Mouse (Mus musculus): ENCODE results near the gene Rabgef1. TPM values are rescaled to one million over a fixed set of nuclear protein-coding genes. Genes with fewer than 3 reads are reported as not detected.
A peak's percentile ranks its signal among the peaks of the same experiment; 100 is the strongest.

The Rabgef1 gene
- polyA plus RNA-seq, 1 experiment from 2014 or later, result 48.7 TPM

- H3K9me3 ChIP-seq (replicated peaks; ENCODE audit: control insufficient read depth, low read length, poor library complexity, severe bottlenecking), result no peaks in the 10 kb centered on the region
- H3K4me1 ChIP-seq (ENCODE audit: control insufficient read depth, insufficient read depth, low read length), result peaks cover 14% of the 10 kb centered on the region
- H3K4me3 ChIP-seq (ENCODE audit: low read depth, low read length), result no peak overlapping the region
- no peak overlapping the region for H3K9ac ChIP-seq (ENCODE audit: low read depth, low read length)
- H3K27ac ChIP-seq (ENCODE audit: low read length), result no peak overlapping the region
- H3K27me3 ChIP-seq (ENCODE audit: control insufficient read depth, insufficient read depth, low read depth, low read length), result no peaks in the 10 kb centered on the region
- no peak overlapping the region for H3K4me2 ChIP-seq (ENCODE audit: low read length)
- WGBS, result 92% methylated on average over 5 of the region's 5 CpGs
- H3K36me3 ChIP-seq (ENCODE audit: control insufficient read depth, insufficient read depth, low read length), result 0 out of 2 replicates have a peak, but pooled peaks cover 3% of the 10 kb centered on the region
- ATAC-seq, result no peak
These were observed 46.7 kb downstream of the Rabgef1 start for GRCm38 (mm10) chr5:130218336-130218735.

- peak overlapping the region; percentile 86 for H3K27ac ChIP-seq (ENCODE audit: low read length)
- ATAC-seq, result no peak
- peak overlapping the region; percentile 82 for H3K4me2 ChIP-seq (ENCODE audit: low read length)
- H3K4me1 ChIP-seq (ENCODE audit: control insufficient read depth, insufficient read depth, low read length), result peaks cover 22% of the 10 kb centered on the region
- no peaks in the 10 kb centered on the region; the same call in 1 of the 2 replicates for H3K36me3 ChIP-seq (ENCODE audit: control insufficient read depth, insufficient read depth, low read length)
- peak overlapping the region; percentile 92 for H3K9ac ChIP-seq (ENCODE audit: low read depth, low read length)
- H3K9me3 ChIP-seq (replicated peaks; ENCODE audit: control insufficient read depth, low read length, poor library complexity, severe bottlenecking), result no peaks in the 10 kb centered on the region
- WGBS, result 43% methylated on average over 2 of the region's 2 CpGs
- H3K4me3 ChIP-seq (ENCODE audit: low read depth, low read length), result peak overlapping the region; percentile 99
- no peaks in the 10 kb centered on the region for H3K27me3 ChIP-seq (ENCODE audit: control insufficient read depth, insufficient read depth, low read depth, low read length)
These were observed 49.7 kb downstream of the Rabgef1 start for GRCm38 (mm10) chr5:130221316-130221715.

DNA sequence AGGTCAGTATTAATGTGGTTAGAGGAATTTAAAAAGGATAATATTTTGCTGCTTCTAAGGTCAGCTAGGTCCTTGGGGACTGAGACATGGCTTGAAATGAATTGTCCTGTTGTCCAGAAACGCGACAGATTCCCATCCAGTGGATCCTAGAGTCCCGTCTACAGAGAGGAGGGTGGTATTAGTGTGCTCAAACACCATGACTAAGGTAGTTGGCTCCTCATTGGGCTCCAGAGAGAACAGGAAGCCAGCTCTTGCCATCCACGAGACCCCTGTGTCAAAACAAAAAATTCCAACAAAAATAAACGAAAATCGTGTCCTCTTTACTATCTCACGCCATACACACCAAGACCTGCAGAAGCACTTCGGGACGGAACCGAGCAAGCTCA, 50.2 kb downstream of the Rabgef1 start:
- Histone ChIP-seq H3K27ac (ENCODE audit: low read length) (peak overlapping the region; percentile 86), H3K9ac (ENCODE audit: low read depth, low read length) (peak overlapping the region; percentile 92), H3K4me2 (ENCODE audit: low read length) (peak overlapping the region; percentile 82), H3K4me1 (ENCODE audit: control insufficient read depth, insufficient read depth, low read length) (peaks cover 22% of the 10 kb centered on the region), H3K27me3 (ENCODE audit: control insufficient read depth, insufficient read depth, low read depth, low read length) (no peaks in the 10 kb centered on the region), H3K36me3 (ENCODE audit: control insufficient read depth, insufficient read depth, low read length) (no peaks in the 10 kb centered on the region; the same call in 1 of the 2 replicates), H3K4me3 (ENCODE audit: low read depth, low read length) (peak overlapping the region; percentile 99), H3K9me3 (replicated peaks; ENCODE audit: control insufficient read depth, low read length, poor library complexity, severe bottlenecking) (no peaks in the 10 kb centered on the region)
- ATAC-seq, result peak; percentile 73
- WGBS, result 1% methylated on average over 10 of the region's 10 CpGs

DNA sequence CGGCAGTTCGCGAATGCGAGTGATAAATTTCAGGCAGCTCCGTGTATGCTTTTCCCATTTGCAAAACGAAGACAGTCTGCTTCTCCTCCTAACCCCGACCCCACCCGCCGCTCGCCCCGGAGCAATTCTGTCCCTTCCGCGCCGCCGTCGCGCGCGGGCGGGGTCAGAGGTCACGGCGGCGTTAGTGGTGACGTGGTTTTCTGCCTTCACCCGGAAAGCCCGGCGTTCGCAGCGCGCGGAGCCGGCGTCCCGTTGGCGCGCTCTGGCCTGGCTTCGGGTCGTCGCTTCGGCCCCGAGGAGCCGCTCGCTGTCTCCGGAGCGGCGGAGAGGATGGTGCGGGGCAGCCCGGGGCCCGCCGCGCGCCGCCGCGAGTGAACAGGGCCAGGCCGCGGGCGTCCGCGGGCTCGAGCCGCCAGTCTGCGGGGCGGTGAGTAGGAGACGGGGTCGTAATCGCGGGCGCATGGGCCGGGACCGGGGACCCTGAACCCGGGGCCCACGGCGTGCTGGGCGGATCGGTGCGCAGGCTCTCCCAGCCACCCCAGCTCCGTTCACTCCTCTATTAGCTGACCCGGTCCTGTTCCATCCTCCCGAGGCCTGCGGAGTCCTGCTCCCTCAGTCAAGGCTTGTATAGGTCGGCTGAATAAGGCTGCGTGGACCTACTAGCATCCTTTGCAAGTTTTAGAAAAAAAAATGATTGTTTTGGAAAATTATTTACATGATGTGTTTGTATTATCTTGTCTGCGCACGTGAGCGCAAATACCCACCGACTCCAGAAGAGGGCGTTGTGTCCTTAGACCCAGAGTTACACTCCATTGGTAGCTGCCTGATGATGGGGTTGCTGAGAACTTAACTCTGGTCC, 50.8 kb downstream of the Rabgef1 start:
- under 1% methylated on average over 72 of the region's 88 CpGs for WGBS

DNA sequence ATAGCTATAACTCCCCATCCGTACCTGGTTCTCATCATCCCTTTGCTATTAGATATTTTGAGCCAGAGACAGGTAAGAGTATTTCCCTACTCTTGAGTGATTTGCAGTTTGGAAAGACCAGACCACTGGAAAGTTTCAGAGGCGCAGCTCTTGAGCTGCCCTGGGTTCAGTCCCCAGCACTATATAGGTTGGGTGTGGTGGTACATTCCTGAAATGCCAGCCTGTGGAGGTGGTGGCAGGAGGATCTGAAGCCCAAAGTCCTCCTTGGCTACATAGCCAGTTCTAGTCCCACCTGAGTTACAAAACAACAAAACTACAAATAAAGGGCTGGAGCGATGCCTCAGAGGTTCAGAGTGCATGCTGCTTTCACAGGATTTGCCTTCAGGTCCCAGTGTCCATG, 55.2 kb downstream of the Rabgef1 start:
- no peak for ATAC-seq
- no peak overlapping the region for H3K4me2 ChIP-seq (ENCODE audit: low read length)
- WGBS, result over 99% methylated on average over 3 of the region's 3 CpGs

More for the DNA sequence above, 50.8 kb downstream of the Rabgef1 start:
- H3K9ac ChIP-seq (ENCODE audit: low read depth, low read length), result peak overlapping the region; percentile 92
- no peaks in the 10 kb centered on the region for H3K9me3 ChIP-seq (replicated peaks; ENCODE audit: control insufficient read depth, low read length, poor library complexity, severe bottlenecking)
- peak overlapping the region; percentile 99 for H3K4me3 ChIP-seq (ENCODE audit: low read depth, low read length)
- H3K36me3 ChIP-seq (ENCODE audit: control insufficient read depth, insufficient read depth, low read length), result no peaks in the 10 kb centered on the region; the same call in 1 of the 2 replicates
- peak overlapping the region; percentile 82 for H3K4me2 ChIP-seq (ENCODE audit: low read length)
- ATAC-seq, result peak; percentile 84
- no peaks in the 10 kb centered on the region for H3K27me3 ChIP-seq (ENCODE audit: control insufficient read depth, insufficient read depth, low read depth, low read length)
- peak overlapping the region; percentile 86 for H3K27ac ChIP-seq (ENCODE audit: low read length)
- H3K4me1 ChIP-seq (ENCODE audit: control insufficient read depth, insufficient read depth, low read length), result peaks cover 22% of the 10 kb centered on the region

DNA sequence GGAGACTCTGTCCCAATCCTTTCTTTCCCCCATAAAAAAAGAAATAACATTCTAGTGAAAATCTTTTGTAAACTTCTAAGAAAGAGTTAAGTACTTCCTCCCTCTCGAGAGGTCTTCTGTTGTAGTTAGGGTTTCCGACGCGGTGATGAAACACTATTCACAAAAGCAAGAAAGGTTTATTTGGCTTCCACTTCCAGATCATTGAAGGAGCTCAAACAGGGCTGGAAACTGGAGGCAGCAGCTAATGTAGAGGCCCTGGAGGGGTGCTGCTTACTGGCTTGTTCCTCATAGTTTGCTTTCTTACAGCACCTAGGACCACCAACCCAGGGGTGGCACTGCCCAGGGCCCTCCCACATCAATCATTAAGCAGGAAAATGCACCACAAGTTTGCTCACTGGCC, 56.5 kb downstream of the Rabgef1 start:
- H3K27me3 ChIP-seq (ENCODE audit: control insufficient read depth, insufficient read depth, low read depth, low read length), result no peaks in the 10 kb centered on the region
- ATAC-seq, result no peak
- H3K9ac ChIP-seq (ENCODE audit: low read depth, low read length), result no peak overlapping the region
- WGBS, result 78% methylated on average over 4 of the region's 4 CpGs
- no peak overlapping the region for H3K4me2 ChIP-seq (ENCODE audit: low read length)
- H3K36me3 ChIP-seq (ENCODE audit: control insufficient read depth, insufficient read depth, low read length), result peaks cover 17% of the 10 kb centered on the region
- H3K4me1 ChIP-seq (ENCODE audit: control insufficient read depth, insufficient read depth, low read length), result peaks cover 10% of the 10 kb centered on the region
- H3K4me3 ChIP-seq (ENCODE audit: low read depth, low read length), result no peak overlapping the region
- no peak overlapping the region for H3K27ac ChIP-seq (ENCODE audit: low read length)
- H3K9me3 ChIP-seq (replicated peaks; ENCODE audit: control insufficient read depth, low read length, poor library complexity, severe bottlenecking), result no peaks in the 10 kb centered on the region

More for the DNA sequence above, 55.2 kb downstream of the Rabgef1 start:
- H3K27me3 ChIP-seq (ENCODE audit: control insufficient read depth, insufficient read depth, low read depth, low read length), result no peaks in the 10 kb centered on the region
- no peak overlapping the region for H3K9ac ChIP-seq (ENCODE audit: low read depth, low read length)
- H3K9me3 ChIP-seq (replicated peaks; ENCODE audit: control insufficient read depth, low read length, poor library complexity, severe bottlenecking), result no peaks in the 10 kb centered on the region
- no peak overlapping the region for H3K4me3 ChIP-seq (ENCODE audit: low read depth, low read length)
- H3K36me3 ChIP-seq (ENCODE audit: control insufficient read depth, insufficient read depth, low read length), result peaks cover 7% of the 10 kb centered on the region
- peaks cover 14% of the 10 kb centered on the region for H3K4me1 ChIP-seq (ENCODE audit: control insufficient read depth, insufficient read depth, low read length)
- no peak overlapping the region for H3K27ac ChIP-seq (ENCODE audit: low read length)

- Histone ChIP-seq H3K27ac (ENCODE audit: low read length) (no peak overlapping the region), H3K27me3 (ENCODE audit: control insufficient read depth, insufficient read depth, low read depth, low read length) (no peaks in the 10 kb centered on the region), H3K4me2 (ENCODE audit: low read length) (no peak overlapping the region), H3K9ac (ENCODE audit: low read depth, low read length) (no peak overlapping the region), H3K36me3 (ENCODE audit: control insufficient read depth, insufficient read depth, low read length) (peaks cover 50% of the 10 kb centered on the region), H3K4me1 (ENCODE audit: control insufficient read depth, insufficient read depth, low read length) (no peaks in the 10 kb centered on the region), H3K4me3 (ENCODE audit: low read depth, low read length) (no peak overlapping the region), H3K9me3 (replicated peaks; ENCODE audit: control insufficient read depth, low read length, poor library complexity, severe bottlenecking) (no peaks in the 10 kb centered on the region)
- no peak for ATAC-seq
- 97% methylated on average over 8 of the region's 8 CpGs for WGBS
These were observed 64.7 kb downstream of the Rabgef1 start for GRCm38 (mm10) chr5:130236302-130236701.

DNA sequence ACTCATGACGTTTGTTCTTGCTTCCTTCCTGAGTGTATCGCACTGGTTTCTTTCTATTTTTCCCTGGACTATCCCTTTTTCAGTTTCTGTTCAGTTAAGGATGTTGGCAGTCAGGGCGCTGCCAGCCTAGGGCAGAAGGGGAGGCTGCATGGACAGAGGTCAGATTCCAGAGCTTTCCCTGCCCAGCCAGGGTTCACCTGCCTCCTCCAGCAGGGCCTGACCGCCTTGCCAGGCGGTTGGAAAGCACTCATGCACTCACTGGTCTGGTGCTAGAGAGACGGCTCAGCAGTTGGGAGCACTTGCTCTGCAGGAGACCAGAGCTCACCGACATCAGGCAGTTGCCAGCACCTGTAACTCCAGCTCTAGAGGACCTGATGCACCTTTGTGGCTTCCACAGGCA, 67.6 kb downstream of the Rabgef1 start:
- H3K9ac ChIP-seq (ENCODE audit: low read depth, low read length), result no peak overlapping the region
- H3K27ac ChIP-seq (ENCODE audit: low read length), result no peak overlapping the region
- ATAC-seq, result no peak
- no peaks in the 10 kb centered on the region for H3K27me3 ChIP-seq (ENCODE audit: control insufficient read depth, insufficient read depth, low read depth, low read length)
- no peak overlapping the region for H3K4me2 ChIP-seq (ENCODE audit: low read length)
- WGBS, result 89% methylated on average over 7 of the region's 7 CpGs
- H3K4me3 ChIP-seq (ENCODE audit: low read depth, low read length), result no peak overlapping the region
- no peaks in the 10 kb centered on the region for H3K9me3 ChIP-seq (replicated peaks; ENCODE audit: control insufficient read depth, low read length, poor library complexity, severe bottlenecking)
- H3K4me1 ChIP-seq (ENCODE audit: control insufficient read depth, insufficient read depth, low read length), result no peaks in the 10 kb centered on the region
- H3K36me3 ChIP-seq (ENCODE audit: control insufficient read depth, insufficient read depth, low read length), result peaks cover 47% of the 10 kb centered on the region

DNA sequence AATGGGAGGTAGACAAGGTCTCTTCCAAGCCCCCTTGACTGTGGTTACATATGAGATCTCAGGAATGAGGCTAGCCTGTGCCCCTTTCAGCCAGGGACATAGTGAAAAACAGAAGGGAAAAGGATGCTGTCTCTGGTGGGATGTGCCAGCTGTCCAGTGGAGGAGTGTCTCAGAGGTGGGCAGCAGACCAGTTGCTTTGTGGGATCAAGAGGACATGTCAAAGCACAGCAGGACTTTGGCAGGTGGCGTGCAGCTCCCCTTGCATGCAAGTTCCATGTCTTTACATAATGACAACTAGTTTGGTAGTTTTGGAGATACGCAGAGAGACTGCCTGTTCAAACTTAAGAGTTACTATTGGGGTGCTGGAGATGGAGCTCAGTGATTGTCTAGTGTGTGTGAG, 68.3 kb downstream of the Rabgef1 start:
- WGBS, result 91% methylated on average over 2 of the region's 2 CpGs
- H3K9ac ChIP-seq (ENCODE audit: low read depth, low read length), result no peak overlapping the region

More for the DNA sequence above, 68.3 kb downstream of the Rabgef1 start:
- no peak overlapping the region for H3K27ac ChIP-seq (ENCODE audit: low read length)
- peaks cover 46% of the 10 kb centered on the region for H3K36me3 ChIP-seq (ENCODE audit: control insufficient read depth, insufficient read depth, low read length)
- H3K4me3 ChIP-seq (ENCODE audit: low read depth, low read length), result no peak overlapping the region
- no peak overlapping the region for H3K4me2 ChIP-seq (ENCODE audit: low read length)
- H3K9me3 ChIP-seq (replicated peaks; ENCODE audit: control insufficient read depth, low read length, poor library complexity, severe bottlenecking), result no peaks in the 10 kb centered on the region
- H3K27me3 ChIP-seq (ENCODE audit: control insufficient read depth, insufficient read depth, low read depth, low read length), result no peaks in the 10 kb centered on the region
- no peak for ATAC-seq
- H3K4me1 ChIP-seq (ENCODE audit: control insufficient read depth, insufficient read depth, low read length), result no peaks in the 10 kb centered on the region
